Mouse (Mus musculus) embryo, embryonic 9.5 days (tissue): Measurements from ENCODE around the gene Mfng.
A peak's percentile ranks its signal among the peaks of the same experiment; 100 is the strongest.

Source experiments
- DNase-seq: peaks from one replicate; pipeline ENCODE4 v3.0.0-alpha.2; 2017; ENCODE audit errors: extremely low spot score

Gene Mfng

DNA sequence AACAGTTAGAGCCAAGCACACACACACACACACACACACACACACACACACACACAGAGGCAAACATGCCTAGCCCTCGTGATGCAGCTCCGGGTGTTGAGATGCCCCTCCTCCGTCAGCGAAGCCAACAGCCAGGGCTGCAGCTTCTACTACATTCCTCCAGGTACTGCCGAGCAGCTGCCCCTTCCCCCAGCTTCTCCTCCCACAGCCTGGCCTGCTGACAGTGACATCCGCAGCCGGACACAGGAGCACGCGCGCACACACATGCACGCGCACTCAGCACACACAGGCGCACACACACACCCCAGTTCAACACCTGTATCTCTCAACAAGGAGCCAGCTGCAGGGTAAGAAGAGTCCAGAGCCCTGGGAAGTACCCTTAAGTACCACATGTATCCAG lies 56.3 kb downstream of the Mfng start:
- no peak for DNase-seq

DNA sequence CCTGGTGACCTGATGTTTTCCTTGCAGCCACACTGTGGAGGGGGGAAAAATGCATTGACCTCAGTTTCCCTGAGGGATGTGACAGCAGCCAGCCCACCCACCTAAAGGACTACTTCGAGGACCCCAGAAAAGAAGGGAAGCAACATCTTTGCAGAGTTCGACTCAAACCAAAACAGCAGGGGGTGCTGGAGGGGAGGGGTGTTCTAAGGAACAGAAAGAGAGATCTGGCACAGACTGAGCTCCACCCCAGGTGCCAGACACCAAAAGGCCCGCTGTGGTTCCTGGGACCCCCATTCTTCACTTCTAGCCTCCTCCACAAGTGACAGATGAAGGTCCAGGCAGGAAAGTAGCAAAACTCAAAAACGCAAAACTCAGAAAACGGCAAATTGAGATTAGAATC lies 57.4 kb downstream of the Mfng start:
- no peak for DNase-seq

DNA sequence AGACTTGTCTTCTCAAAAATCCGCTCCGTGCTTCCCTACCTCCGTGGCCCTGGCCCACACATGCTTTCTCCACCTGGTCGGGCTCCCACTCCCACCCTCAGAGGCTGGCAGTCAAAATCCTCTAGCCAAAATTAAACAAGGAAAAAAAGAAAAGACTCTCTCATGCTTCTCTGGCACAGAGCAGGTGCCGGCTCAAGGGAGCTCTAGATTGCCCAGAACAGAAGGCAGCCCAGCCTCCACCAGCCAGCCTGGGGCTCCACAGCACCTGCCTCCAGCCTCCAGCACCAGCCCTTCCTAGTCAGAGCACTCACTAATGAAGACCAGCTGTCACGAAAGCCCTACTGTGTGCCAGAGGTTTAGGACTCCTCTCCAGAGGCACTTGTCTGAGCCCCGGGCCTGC lies 59.5 kb downstream of the Mfng start:
- DNase-seq = no peak

DNA sequence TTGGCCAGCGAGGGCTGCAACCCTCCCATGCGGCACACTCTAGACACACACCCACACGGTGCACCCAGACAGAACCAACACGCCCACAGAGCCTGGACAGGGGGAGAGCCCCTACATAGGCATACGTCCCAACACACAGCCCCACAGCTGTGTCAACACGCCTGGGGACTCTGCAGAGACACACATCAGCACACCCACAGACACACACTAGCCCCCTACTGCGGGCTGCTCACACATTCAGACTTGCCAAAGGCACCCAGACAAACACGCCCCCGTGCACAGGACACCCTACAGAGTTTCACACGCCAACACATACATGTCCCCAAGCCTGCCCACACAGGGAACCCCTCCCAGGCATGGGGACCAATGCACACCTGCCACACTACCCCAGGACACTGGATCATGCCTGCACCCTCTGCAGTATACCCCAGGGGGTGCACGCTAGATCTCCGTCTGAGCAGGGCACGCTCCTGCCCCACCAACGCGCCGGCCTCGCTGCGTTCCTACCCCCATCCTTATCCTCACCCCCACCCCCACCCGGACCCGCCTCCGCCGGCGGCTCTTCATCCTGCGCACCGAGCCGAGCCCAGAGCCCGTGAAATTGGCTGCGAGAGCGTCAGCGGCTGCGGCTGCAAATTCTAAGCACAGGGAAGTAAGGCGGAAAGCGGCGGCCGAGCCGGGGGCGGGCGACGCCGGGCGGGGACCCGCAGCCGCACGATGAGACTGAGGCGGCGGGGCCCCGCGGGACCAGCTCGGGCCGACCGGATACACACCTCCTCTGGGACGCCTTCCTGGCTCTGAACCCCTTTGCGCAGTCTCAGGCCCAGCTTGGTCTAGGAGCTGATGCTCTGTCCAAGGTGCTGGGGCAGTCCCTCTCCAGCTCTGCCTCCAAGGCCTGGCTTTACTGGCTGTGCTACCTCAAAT lies 60.7 kb downstream of the Mfng start:
- DNase-seq = peak; percentile 35

DNA sequence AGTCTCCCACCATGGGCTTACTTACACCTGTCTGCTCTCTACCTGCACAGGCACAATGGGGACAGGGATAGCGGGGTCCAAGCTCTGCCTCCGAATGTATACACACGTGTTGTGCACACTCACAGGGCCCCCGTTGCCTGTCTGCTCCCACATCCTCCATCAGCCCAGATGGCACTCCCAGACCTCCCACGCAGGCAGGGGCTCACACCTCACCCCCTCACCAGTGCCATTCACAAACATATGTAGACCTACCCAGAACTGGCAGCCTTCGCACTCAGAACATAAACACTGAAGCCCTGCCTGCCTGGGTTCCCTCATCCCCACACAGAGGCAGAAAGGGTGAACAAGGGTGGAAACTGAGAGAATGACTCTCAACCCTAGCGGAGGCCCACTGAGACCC lies 61.3 kb downstream of the Mfng start:
- DNase-seq = no peak

DNA sequence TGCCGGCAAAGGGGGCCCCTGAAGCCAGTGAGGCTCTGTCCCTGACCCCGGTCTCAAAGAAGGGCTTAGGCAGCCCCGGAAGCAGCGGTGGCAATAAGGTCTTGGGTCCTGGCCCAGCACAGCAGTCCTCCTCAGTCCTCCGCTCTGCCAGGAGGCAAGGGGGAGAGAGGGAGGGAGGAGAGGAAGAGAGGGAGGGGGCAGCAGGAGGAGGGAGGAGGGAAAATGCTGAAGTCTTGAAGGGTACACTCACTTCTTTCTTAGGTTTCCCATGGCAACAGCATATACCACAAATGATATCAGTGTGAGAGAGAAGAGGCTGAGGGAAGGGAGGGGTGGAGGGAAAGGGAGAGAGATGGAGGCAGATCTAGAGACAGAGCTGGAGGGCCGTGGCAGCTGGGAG lies 62.6 kb downstream of the Mfng start:
- DNase-seq = no peak

DNA sequence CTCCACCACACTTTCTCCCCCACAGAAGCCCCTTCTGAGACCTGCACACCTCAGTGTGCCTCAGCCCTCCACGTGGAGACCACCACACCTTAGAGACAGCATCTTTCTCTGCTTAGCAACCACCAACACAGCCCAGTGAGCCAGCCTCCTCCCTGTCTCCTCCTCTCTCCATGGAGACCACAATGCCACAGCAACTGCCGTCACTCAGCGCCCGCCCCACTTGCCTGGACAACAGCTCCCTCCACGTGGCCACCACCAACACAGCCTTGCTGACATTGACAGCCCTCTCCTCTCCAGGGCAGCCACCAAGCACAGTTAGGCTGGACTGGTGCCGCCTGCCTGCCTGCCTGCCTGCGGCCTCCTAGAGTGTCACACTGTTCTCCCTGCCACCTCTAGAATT lies 63.5 kb downstream of the Mfng start:
- DNase-seq = peak; percentile 16

DNA sequence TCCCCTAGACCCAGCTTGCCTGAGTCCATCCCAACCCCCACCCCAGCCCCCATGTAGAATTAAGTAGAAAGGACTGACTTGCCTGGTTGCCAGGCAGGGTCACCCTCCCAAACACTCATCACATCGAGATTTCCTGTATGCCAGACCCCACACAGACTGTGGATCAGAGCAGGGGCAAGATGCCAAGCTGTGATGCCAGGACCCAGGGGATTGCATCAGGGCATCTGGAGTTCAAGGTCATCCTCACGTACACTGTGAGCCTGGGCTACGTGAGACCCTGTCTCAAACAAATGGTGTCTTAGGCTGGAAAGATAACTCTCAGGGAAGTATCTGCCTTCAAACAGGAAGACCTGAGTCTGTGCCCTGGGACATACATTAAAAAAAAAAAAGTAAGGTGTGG lies 66.6 kb downstream of the Mfng start:
- DNase-seq = no peak
